Mouse (Mus musculus) ES-Bruce4 (cell line): Measurements from ENCODE around the gene Ifit1bl1. TPM values are rescaled to one million over a fixed set of nuclear protein-coding genes. Genes with fewer than 3 reads are reported as not detected.
A peak's percentile ranks its signal among the peaks of the same experiment; 100 is the strongest.

Experiments used
- H3K27ac ChIP-seq: 2 replicates; pipeline ENCODE4 v1.5.1; 2012; ENCODE audit warnings: low read length, inconsistent platforms; ENCODE audit not compliant: insufficient read depth
- H3K27me3 ChIP-seq: 2 replicates; pipeline ENCODE4 v1.6.1; 2012; ENCODE audit warnings: mild to moderate bottlenecking, low read length, inconsistent platforms; ENCODE audit not compliant: control insufficient read depth, poor library complexity, insufficient read depth, severe bottlenecking
- H3K36me3 ChIP-seq: 2 replicates; pipeline ENCODE4 v1.6.1; 2012; ENCODE audit warnings: inconsistent platforms, mild to moderate bottlenecking, low read length, moderate library complexity; ENCODE audit not compliant: control insufficient read depth, poor library complexity, insufficient read depth, severe bottlenecking
- H3K4me1 ChIP-seq: one replicate; pipeline ENCODE4 v1.8.1; 2011; ENCODE audit warnings: low read length; ENCODE audit not compliant: control insufficient read depth, insufficient read depth
- H3K4me3 ChIP-seq: 2 replicates; pipeline ENCODE4 v1.5.1; 2011; ENCODE audit warnings: low read depth, mild to moderate bottlenecking, low read length
- H3K9ac ChIP-seq: 2 replicates; pipeline ENCODE4 v1.6.1; 2012; ENCODE audit warnings: low read depth, mild to moderate bottlenecking, inconsistent platforms; ENCODE audit not compliant: poor library complexity, severe bottlenecking
- H3K9me3 ChIP-seq: replicated peaks from 2 replicates; pipeline ENCODE4 v1.6.1; 2012; ENCODE audit warnings: mild to moderate bottlenecking, low read length, inconsistent platforms; ENCODE audit not compliant: control insufficient read depth, poor library complexity, insufficient read depth, severe bottlenecking
- CTCF ChIP-seq: IDR thresholded peaks from one replicate; pipeline ENCODE4 v1.8.1; 2011; ENCODE audit warnings: low read depth, low read length
- EP300 ChIP-seq: IDR thresholded peaks from 2 replicates; pipeline ENCODE4 v1.6.1; 2011; ENCODE audit warnings: low read depth, low read length; ENCODE audit not compliant: insufficient read depth
- POLR2A ChIP-seq: IDR thresholded peaks from one replicate; pipeline ENCODE4 v1.8.1; 2011; ENCODE audit warnings: low read length; ENCODE audit not compliant: insufficient read depth
- polyA plus RNA-seq: library from polyadenylated mRNA; stranded (reverse); fragments of >200 nt; gene quantifications from 2 replicates; pipeline ENCODE4 v1.2.4, GENCODE M21; 2011; ENCODE audit warnings: low read depth; ENCODE audit not compliant: missing spikeins, insufficient read depth, insufficient read length

Gene Ifit1bl1
- polyA plus RNA-seq, 1 experiment: not detected

- no peaks in the 10 kb centered on the region for H3K4me1 ChIP-seq
- no peak overlapping the region for H3K4me3 ChIP-seq
- H3K27ac ChIP-seq: no peak overlapping the region
- no peaks in the 10 kb centered on the region for H3K27me3 ChIP-seq
- TF ChIP-seq EP300 (no peak), POLR2A (no peak), CTCF (peak; percentile 60)
- H3K9ac ChIP-seq: no peak overlapping the region
- no peaks in the 10 kb centered on the region for H3K36me3 ChIP-seq
- H3K9me3 ChIP-seq: no peaks in the 10 kb centered on the region
These were observed 35.3 kb upstream of the Ifit1bl1 start for GRCm38 (mm10) chr19:34636933-34637557.

GRCm38 (mm10) chr19:34633484-34633883 lies 31.7 kb upstream of the Ifit1bl1 start:
- Histone ChIP-seq H3K9me3 (no peaks in the 10 kb centered on the region), H3K27me3 (no peaks in the 10 kb centered on the region), H3K27ac (no peak overlapping the region), H3K4me1 (no peaks in the 10 kb centered on the region), H3K9ac (no peak overlapping the region), H3K4me3 (no peak overlapping the region), H3K36me3 (no peaks in the 10 kb centered on the region)
- TF ChIP-seq CTCF (no peak), POLR2A (no peak), EP300 (no peak)

GRCm38 (mm10) chr19:34631487-34631886 lies 29.7 kb upstream of the Ifit1bl1 start:
- no peak overlapping the region for H3K9ac ChIP-seq
- no peak overlapping the region for H3K4me3 ChIP-seq
- no peak overlapping the region for H3K27ac ChIP-seq
- H3K4me1 ChIP-seq: no peaks in the 10 kb centered on the region
- no peaks in the 10 kb centered on the region for H3K9me3 ChIP-seq
- H3K36me3 ChIP-seq: no peaks in the 10 kb centered on the region
- no peak for TF ChIP-seq EP300
- TF ChIP-seq POLR2A: no peak
- TF ChIP-seq CTCF: no peak
- H3K27me3 ChIP-seq: no peaks in the 10 kb centered on the region

- Histone ChIP-seq H3K9ac (no peak overlapping the region), H3K36me3 (no peaks in the 10 kb centered on the region), H3K27ac (no peak overlapping the region), H3K4me3 (no peak overlapping the region), H3K27me3 (no peaks in the 10 kb centered on the region), H3K9me3 (no peaks in the 10 kb centered on the region), H3K4me1 (no peaks in the 10 kb centered on the region)
- TF ChIP-seq CTCF (no peak), POLR2A (no peak), EP300 (no peak)
These were observed 25.7 kb upstream of the Ifit1bl1 start for GRCm38 (mm10) chr19:34627496-34627895.

GRCm38 (mm10) chr19:34624663-34625062 lies 22.9 kb upstream of the Ifit1bl1 start:
- H3K9me3 ChIP-seq: no peaks in the 10 kb centered on the region
- H3K4me1 ChIP-seq: no peaks in the 10 kb centered on the region
- no peak overlapping the region for H3K9ac ChIP-seq
- H3K4me3 ChIP-seq: no peak overlapping the region
- TF ChIP-seq EP300: no peak
- TF ChIP-seq CTCF: no peak
- TF ChIP-seq POLR2A: no peak
- H3K27me3 ChIP-seq: no peaks in the 10 kb centered on the region
- H3K27ac ChIP-seq: no peak overlapping the region
- no peaks in the 10 kb centered on the region for H3K36me3 ChIP-seq

- Histone ChIP-seq H3K4me3 (no peak overlapping the region), H3K9ac (no peak overlapping the region), H3K4me1 (no peaks in the 10 kb centered on the region), H3K27ac (no peak overlapping the region), H3K9me3 (no peaks in the 10 kb centered on the region), H3K27me3 (no peaks in the 10 kb centered on the region), H3K36me3 (no peaks in the 10 kb centered on the region)
- TF ChIP-seq CTCF (no peak), EP300 (no peak), POLR2A (no peak)
These were observed 22.0 kb upstream of the Ifit1bl1 start for GRCm38 (mm10) chr19:34623781-34624180.
